Mouse (Mus musculus): ENCODE results near the gene Yipf7. TPM values are rescaled to one million over a fixed set of nuclear protein-coding genes. Genes with fewer than 3 reads are reported as not detected.
A peak's percentile ranks its signal among the peaks of the same experiment; 100 is the strongest.

Yipf7 gene
- not detected for total RNA-seq (2021)

DNA sequence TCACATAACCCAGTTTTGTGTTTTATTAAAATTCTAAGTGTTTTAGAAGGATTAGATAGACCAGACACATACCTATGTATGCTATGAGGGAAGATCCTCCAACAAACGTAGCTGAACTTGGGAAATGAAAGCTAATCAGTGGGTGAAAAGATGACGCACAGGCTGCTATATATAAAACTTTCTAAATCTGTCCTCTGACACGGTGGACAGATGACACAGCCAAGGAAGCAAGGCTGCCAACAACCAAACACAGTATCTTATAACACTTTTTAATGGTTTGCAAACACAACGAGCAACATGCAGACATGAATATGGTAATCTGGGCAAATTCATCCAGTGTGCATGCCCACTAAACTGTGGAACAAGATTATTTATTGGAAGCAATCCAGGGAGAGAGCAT lies at the start of gene Yipf7:
Gene Yipf7 (minus strand): TSS at position 160 of the 400 bp plus-strand sequence.
- intact Hi-C loops (cut with DNase I): no loop called here
- DNase-seq: no peak

DNA sequence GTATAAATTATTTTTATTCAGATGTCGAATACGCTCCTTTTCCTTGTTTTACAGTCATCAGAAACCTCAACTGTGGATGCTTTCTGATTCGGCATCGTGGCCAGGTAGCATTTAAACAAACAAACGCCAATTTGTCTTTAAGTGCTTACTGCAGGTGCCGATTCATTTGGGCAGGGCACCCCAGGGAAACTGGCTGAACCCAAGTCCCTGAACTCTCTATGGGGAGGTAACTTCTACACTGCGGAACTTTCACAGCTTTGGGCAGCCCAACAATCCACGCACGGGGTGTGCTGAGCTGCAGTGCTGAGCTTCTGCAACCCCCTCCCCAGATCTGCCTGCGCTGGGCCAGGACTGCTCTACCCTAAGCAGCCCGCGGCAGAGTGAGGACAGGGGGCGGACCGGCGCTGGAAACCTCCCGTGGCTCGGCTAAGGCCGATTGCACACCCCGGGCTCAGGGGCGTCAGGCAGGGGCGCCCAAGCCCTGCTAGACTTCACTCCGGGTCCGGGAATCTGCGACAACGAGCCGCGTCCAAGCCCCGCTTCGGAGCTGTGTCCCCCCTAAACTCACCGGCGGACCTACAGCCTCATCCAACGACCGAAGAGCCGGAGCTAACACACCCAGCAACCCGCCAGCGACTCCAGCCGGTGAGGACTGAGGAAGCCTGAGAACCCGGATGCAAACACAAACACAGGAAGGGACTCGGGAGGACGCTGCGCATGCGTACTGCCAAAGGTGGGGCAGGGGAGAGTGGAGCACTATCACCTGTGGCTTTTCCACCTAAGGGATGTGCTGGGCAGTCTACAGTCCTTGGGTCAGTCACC lies 49.4 kb upstream of the Yipf7 start, which contains the start of gene Gnpda2:
Gene Gnpda2 (minus strand): TSS at position 701 of the 822 bp plus-strand sequence.
- DNase-seq: peak; percentile 92
- intact Hi-C loops (cut with DNase I): no loop called here

DNA sequence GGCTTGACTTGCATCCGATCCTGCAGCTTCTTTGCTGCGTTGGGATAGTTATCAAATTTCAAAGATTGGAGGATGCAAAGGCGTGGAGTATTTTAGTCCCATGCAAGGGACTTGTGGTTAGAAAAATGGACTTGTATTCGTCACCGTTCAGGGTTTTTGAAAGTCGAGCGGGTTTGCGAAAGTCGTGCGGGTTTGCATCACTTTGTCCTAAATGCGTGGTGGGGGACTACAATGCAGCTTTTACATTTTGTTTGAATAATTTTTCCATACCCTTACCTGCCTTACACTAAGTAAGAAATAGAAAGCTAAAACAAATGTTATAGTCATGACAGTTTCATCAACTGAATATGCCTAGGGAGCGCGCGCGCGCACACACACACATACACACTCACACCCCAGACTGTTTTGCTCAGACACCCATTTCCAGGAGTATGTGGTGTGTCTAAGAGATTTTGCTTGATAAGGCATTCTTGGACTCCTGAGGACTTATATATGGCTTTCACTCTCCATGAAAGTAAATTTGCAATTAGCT lies 15.0 kb upstream of the Yipf7 start:
- intact Hi-C loops (cut with DNase I): no loop called here
- peak; percentile 6 for DNase-seq

DNA sequence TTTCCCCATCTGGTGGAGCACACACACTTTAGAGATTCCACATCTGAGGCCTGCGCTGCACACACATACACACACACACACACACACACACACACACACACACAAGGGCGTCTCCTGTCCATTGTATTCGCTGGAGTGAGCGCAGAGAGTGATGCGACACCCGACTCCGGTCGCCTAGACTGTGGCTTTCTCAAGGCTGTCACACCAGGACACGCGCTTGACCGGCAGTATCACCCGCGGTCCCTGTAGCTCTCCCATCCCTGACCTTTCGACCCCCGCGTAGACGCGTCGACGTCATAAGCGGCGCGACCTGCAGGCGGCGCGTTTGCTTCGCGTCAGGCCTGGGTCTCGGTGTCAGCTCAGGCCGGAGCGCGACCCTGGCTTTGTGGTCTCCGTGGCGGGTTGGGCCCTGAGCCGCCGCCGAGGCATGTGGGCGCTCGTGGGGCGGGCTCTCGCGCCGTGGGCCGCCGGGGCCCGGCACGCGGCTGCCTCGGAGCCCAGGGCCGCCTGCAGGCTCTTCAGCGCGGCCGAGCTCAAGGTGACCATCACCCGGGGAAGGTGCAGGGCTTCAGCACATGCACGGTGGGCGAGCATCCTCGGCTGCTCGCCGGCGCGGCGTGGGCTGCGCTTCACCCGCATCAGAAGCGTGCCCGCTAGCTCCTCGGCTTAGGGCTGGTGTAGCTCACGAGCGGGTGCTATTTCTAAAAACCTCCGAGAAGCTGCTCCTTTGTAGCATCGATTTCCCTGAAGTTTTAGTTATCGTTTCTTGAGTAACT lies 14.4 kb upstream of the Yipf7 start, which contains the start of gene Guf1:
Gene Guf1 (plus strand): TSS at position 296 of the 776 bp plus-strand sequence.
- DNase-seq: peak; percentile 95
- intact Hi-C loops (cut with DNase I): no loop called here

DNA sequence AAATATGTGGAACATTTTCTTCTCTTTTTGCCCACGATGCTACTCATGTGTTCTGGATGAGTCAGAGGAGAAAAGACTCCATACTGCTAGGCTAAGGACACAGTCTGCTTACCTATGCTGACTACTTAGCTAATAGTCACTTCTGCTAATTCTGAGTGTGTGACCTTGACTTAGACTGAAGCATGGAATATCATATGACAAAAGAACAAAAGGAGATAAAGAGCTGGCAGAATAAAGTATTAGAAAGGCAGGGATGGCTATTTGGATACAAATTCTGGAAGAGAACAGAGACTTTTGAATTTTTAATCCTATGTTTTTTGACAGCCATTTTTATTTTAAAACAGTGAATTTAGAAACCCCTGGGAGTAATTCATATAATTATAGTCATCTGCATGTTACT lies 768 bp downstream of the Yipf7 start:
- intact Hi-C loops (cut with DNase I): no loop called here

DNA sequence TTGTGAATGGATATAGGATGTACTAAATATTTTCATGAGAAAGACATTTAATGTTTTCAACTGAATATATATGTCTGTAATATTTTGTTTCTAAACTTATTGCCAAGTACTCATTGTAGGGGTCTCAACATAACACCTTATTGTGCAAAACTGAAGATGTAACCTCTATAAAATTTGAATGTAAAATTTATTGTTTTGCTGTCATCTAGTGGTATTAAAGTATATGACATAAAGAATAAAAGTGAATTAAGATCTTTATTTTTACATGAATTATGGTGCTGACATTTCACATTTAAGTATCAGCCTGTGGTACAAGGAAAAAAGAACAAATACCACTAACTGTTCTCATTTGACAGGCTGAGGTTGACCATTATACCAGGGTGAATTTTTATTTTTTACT lies 18.5 kb downstream of the Yipf7 start:
- intact Hi-C loops (cut with DNase I): loop anchor here (5.0 to 10.0 kb wide), 2 partner anchors 1272 to 1399 kb away; no protein-coding TSS in a partner anchor

More for the DNA sequence above, 768 bp downstream of the Yipf7 start:
- DNase-seq: no peak

DNA sequence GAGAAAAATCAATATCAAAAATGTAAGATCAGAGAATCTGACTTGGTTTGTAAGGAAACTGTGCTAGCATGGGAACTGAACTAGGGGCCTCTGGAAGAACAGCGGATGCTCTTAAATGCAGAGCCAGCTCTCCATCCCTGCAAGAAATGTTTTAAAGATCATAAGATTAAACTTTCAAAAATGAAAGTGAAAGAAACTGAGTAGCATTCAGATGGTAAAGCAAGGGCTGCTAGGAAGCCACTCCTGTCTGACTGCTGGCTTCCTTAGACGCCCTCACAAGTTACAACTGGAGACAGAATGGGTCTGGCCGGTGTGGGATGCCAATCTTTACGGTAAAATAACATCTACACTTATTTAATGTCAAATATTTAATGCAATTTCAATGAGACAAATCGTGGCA lies 20.4 kb downstream of the Yipf7 start:
- no peak for DNase-seq
- intact Hi-C loops (cut with DNase I): loop anchor here (5.0 to 10.0 kb wide), 2 partner anchors 1270 to 1397 kb away; no protein-coding TSS in a partner anchor

More for the DNA sequence above, 18.5 kb downstream of the Yipf7 start:
- no peak for DNase-seq

DNA sequence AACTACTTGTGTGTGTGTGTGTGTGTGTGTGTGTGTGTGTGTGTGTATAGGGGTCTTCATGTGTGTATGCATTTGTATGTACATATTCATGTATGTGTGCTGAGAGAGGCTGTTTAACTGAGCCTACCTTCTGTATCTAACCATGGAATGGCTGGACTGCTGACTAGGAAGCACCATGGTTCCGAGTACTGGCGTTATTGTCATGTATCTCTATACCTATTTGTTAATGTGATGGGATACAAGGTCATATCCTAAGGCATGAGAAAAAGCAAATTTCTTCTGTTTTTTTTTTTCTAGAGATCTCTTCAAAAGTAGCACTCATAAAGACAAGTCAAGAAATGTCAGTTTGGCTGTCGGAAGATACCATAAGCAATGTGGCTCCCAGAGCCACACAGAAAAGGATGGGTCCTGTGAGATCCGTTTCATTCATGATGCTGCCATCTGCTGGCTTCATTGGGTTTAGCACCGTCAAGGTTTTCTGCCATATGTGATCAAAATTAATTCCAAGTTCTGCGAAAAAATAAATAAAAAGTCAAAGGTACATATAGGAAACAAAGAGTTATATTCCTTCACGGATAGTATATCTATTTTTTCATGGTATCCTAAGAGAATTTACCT lies 21.7 kb downstream of the Yipf7 start:
- peak; percentile 64 for DNase-seq
- intact Hi-C loops (cut with DNase I): loop anchor here (2.0 to 10.0 kb wide), 3 partner anchors 180 to 1396 kb away; partner anchors contain the start of gene Kctd8

DNA sequence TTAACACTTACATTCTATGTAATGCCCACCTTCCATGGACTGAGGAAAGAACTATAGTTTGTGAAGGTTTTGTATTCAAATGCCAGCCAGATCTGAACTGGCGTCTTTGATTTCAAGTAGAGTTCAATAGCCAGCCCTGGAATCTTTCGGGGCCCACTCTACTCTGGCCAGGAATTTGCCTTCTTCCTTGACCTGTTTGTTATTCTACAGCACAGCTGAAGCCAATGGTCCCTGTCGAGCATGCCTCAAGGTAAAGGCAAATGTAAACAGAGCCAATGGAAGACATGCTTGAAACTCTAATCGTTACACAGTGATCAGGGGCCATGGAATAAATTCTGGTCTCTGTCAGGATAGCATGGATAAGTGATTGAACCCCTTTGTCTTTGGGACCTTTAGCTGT lies 30.2 kb downstream of the Yipf7 start:
- no peak for DNase-seq
- intact Hi-C loops (cut with DNase I): no loop called here

DNA sequence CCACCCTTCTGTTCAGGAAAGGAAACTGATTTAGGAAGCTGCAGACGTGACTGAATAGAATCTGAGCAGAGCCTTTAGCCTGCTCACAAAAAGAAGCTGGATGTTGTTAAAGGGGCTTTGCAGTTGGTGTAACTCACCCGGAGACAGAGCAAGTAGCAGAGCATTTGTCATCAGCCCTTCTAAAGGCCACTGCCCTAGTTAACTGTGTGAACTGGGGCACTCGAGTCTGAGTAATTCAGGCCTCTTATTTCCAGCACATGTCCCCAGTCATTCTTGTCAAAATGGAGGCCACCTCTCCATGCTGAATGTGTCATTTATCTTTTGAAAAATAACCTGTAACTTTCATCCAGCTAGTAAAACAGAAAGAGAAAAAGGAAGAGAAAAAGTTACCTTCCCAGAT lies 30.8 kb downstream of the Yipf7 start:
- DNase-seq: no peak
- intact Hi-C loops (cut with DNase I): no loop called here

DNA sequence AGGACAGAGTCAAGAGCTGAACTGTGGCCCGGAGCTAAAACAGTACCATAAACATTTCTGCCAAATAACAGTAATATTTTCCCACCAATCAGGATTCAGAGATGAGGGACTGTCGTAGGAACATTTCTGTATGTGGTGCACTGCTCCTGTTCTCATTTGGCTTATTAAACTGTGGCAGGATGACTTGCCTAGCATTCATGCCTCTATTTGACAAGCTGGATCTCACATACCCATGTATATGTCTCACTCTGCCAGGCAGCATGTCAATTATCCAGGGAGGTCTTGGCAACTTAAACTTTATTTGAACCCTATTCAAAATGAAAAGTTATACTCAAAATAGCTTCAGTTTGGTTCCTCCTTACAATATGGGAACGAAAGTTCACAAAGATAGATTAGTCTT lies 35.4 kb downstream of the Yipf7 start:
- intact Hi-C loops (cut with DNase I): no loop called here
- no peak for DNase-seq

DNA sequence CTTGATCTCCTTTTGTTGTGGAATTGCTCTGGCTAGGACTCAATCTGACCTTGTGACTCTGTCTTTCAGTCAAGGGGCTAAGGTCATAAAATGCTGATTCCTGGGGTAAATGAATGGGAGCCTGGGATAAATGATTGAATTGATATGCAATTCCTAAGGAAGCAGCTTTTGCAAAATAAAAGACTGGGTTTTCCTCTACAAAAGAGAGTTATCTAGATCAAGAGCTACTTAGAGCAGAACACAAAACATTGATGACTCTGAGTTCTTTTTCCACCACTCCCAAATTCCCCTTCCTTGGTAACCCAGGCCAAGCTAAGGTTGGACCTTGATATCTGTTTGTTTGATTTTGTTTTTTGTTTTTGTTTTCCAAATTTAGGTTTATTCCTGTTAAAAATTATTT lies 53.4 kb downstream of the Yipf7 start:
- intact Hi-C loops (cut with DNase I): no loop called here
- no peak for DNase-seq

DNA sequence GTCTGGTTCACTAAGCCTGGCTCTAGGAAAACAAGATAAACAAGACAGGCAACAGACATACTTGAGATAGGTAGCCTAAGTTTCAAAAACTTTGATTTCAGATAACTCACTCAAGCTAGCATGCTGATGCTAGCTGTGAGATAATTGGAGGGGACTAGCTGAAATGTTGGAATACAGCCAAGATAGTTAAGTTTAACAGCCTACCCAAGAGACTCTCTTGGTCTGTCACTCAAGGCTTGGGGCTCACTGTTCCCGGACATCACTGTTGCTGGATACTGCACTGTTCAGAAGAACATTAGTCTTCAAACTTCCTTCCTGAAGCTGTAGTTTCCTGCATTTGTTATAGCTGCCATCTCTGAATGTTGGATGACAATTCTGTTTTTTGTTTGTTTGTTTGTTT lies 74.9 kb downstream of the Yipf7 start:
- intact Hi-C loops (cut with DNase I): no loop called here
- DNase-seq: no peak

Other genes with a start within 250 kb of the Yipf7 start
- 1 to 10 TPM; 8.4 TPM for gene Kctd8, start 201.0 kb downstream of the Yipf7 start, total RNA-seq (2021)
- gene Guf1, start 14.3 kb upstream of the Yipf7 start, total RNA-seq (2021): 10 to 100 TPM; 34.2 to 36.8 TPM
- 10 to 100 TPM in 1 of 2 experiments, 1 to 10 TPM in 1; 9.7 to 13.1 TPM for gene Gnpda2, start 49.7 kb upstream of the Yipf7 start, total RNA-seq (2021)

All from left cerebral cortex, postnatal 4 days (tissue).